Mouse (Mus musculus): ENCODE measurements around the gene Plekhg6. TPM values are rescaled to one million over a fixed set of nuclear protein-coding genes. Genes with fewer than 3 reads are reported as not detected.

The Plekhg6 gene
- total RNA-seq, 2 experiments from 2014 or later: not detected

DNA sequence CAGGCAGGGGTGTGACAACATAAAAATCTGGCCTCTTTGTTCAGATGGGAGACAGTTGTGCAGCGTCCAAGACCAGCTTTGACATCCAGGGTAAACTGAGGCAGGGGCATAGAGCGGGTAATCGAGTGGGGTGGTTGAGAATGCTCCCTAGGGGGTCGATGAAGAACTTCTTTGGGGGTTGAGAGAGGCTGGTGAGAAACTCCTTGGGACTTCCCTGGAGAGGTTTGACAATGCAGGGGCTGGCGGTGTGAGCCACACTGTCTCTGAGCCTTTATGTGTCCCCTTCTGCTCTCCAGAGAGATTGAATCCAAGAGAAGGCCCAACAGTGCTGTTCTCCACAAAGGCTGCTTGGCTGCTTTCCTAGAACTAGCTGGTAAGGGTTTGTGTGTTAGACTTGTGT is 9.3 kb upstream of the Plekhg6 start:
- ATAC-seq (replicated peaks; ENCODE audit: low FRiP score, poor library complexity, severe bottlenecking): no peak

DNA sequence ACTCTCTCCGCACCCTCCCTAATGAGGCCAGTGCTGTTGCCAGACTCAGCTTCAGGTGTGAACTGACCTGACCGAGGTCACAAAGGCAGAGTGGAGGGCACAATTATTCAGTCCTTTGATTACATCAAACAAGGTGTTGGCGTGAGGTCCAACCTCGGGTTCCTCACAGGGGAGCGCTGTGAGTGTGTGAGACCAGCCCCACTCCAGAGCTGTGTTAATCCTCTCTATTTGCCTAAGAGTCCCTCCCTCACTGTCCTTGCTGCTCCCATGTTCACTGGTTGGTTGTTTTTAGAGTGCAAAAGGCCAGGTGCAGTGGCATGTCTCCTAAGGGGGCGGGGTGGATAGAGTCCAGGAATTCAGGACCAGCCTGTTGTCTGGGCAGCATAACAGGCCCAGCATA is 5.5 kb upstream of the Plekhg6 start:
- ATAC-seq (replicated peaks; ENCODE audit: low FRiP score, poor library complexity, severe bottlenecking): no peak

DNA sequence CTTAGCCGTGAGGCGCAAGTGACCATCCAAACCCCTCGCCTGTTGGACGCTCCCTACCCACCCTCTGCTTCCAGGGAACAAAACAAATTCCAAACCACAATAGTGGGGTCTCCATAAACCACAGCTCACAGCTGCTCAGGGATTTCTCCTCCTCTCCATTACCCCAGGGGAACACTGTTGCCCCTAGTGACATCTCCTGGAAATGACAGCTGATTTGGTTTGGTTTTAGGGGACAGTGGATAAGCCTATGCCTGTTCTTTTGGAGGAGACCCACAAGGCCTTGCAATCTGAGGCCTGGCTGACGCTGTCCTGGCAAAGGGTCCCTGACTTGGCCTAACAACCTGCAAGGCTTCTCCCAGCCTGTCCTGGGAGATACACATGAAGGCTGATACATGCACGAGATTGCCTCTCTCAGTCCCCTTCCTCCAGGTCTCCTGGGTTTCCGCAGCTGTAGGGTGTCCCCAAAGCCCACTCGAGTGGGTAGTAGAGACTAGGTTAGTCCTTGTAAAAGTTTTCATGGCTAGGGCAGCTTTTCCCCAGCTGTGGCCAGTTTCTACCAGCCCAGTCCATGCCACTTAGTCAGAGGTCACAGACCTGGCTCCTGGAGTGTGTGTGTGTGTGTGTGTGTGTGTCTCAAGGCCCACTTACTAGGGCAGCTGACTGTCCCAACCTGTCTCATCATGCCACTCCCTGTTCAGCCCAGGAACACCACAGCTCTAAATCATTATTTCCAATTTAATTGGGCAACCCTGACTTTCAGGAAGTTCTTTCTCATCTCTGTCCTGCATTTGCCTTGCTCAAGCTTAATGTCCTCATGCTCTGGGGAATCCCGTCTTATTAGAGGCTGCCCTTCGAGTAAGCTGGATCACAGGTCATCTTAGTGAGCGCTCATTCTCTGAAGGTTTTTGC is 4.7 kb upstream of the Plekhg6 start:
- ATAC-seq (replicated peaks; ENCODE audit: low FRiP score, poor library complexity, severe bottlenecking): no peak

DNA sequence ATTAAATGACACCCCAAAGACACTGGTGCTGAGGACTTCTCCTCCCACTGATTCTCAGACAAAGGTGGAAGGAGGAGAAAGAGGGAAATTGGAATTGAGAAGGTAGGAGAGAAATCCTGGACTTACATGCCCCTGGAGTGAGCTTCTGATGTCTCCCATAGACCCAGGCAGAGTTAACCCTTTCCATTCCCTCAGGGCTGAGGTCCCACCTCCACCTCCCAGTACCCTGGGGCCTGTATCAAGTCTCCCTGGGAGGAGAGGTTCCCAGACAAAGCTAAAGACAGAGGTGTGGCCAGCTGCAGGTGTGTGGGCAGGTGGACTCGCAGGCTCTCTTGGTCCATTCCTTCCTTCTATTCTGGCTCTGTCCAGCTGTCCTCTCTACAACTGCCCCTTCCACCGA is 1.4 kb upstream of the Plekhg6 start:
- ATAC-seq (replicated peaks; ENCODE audit: low FRiP score, poor library complexity, severe bottlenecking): no peak

DNA sequence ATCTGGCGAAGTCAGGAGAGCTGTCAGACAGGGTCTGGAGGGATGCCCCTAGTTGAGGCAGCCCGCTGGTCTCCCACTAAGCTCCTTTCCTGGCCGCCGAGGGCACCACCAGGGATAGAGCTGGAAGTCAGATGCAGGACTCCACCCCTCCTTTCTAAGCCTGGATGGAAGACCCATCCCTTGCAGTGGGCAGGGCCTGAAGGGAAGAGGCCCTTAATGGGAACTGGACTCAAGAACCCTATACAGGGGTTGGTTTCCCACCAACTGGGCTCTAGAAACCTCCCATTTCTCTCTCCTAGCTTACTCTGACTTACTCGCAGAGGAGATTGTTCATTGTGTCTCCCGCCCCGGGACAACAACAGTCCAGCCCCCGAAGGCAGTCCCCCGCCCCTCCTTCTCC is 812 bp downstream of the Plekhg6 start:
- ATAC-seq (replicated peaks; ENCODE audit: low FRiP score, poor library complexity, severe bottlenecking): no peak

DNA sequence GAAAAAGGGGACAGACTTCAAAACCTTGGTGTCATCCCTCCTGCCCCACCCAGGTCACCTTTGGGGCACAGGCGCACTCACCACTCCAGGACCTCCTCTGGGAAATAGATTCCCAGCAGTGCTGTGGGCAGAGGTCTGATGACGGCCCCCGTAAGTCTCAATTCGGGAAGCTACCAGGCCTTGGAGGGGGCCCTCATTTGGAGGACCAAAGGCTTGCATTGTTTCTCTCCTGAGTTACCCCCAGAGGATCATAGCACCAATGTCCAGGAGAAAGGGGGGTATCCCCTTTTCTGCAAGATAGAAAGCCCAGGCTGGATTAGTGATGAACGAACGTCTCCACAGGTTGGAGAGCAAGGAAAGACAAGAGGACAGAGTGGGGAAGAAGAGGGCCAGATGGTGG is 2.0 kb downstream of the Plekhg6 start:
- no peak for ATAC-seq (replicated peaks; ENCODE audit: low FRiP score, poor library complexity, severe bottlenecking)

DNA sequence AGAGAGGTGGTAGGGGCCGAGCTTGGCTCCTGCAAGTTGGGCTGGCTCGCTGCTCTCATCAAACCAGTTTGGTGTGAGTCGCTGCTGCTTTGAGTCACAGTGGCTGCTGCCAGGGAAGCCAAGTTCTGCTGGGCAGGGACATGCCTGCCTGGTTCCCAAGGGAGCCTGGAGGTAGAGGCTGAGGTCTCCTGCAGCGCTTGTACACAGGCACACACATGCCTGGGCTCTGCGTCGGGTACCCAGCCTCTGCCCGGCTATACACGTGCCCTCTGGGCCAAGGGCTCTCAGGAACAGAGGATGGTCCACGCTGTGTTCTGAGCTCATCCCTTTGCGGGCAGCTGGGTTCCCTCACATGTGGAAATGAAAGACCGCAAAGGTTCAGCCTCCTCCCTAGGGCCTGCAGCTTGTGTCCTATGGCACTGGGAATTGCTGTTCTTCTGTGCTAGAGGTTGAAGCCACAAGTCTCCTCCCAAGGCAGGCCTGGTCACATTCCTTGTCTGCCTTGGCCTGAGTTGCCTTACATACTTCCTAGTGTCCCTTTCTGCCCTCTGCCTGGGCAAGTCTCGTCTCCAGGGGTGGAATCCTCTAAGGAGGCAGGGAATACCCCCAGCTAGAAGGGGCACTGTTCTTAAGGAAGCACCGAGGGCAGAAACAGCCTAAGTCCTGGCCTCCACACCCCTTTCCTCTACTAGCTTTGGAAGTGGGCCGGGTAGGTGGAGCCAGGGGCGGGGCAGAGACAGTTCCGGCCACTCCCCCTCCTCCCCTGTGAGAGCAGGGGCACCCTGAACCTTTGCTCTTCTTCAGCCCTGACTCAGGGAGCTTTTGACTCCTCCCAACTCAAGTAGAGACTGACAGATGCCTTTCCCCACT is 2.8 kb downstream of the Plekhg6 start:
- no peak for ATAC-seq (replicated peaks; ENCODE audit: low FRiP score, poor library complexity, severe bottlenecking)

DNA sequence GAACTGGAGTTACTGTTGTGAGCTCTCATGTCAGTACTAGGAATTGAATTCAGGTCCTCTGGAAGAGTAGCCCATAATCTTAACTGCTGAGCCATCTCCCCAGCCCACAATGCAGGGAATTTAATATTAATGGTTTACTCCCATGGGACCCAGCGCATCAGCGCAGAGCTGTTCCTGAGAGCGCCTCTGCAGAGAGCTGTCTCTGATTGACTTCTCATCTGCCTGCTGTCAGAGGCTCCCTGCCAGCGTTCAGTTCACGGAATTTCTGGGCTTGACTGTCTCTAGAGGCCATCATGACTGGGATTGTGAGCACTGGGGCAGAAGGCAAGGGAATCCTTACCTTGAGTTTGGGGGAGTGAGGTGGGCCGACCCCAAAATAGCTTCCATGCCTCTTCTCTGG is 3.6 kb downstream of the Plekhg6 start:
- ATAC-seq (replicated peaks; ENCODE audit: low FRiP score, poor library complexity, severe bottlenecking): no peak

DNA sequence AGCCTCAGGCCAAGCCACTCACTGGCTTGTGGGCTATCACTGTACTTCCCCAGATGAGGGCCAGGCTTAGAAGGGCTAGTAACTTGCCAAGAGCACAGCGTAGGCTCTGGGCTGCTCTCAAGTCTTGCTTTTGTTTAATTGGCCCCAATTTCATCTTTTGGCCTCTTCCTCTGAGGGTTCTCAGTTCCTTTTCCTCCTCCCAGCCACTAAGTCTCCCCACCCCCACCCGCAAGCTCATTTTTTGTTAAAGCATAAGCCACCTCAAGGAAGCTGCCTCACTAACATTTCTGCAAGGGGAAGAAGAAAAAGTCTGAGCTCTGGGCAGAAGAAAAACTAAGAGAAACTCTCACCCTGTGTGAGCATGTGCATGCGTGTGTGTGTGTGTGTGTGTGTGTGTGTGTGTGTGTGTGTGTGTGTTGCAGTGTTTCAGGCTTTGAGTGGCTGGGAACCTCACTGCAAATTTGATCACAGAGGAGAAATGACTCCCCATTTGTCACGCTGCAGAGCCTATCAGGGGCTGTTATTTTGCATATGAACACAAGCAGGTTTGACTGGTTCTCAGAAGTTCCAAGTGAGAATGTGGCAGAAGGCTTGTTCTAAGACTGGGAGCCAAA is 12.7 kb downstream of the Plekhg6 start:
- no peak for ATAC-seq (replicated peaks; ENCODE audit: low FRiP score, poor library complexity, severe bottlenecking)

DNA sequence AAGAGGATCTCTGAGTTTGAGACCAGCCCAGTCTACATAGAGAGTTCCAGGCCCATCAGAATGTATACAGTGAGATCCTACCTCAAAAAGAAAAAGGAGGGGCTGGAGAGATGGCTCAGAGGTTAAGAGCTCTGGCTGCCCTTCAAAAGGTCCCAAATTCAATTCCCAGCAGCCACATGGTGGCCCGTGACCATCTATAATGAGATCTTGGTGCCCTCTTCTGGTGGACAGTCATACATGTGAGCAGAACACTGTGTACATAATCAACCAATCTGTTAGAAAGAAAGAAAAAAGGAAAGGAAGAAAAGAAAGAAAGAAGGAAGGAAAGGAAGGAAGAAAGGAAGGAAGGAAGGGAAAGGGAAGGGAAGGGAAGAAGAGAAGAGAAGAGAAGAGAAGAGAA is 14.5 kb downstream of the Plekhg6 start:
- no peak for ATAC-seq (replicated peaks; ENCODE audit: low FRiP score, poor library complexity, severe bottlenecking)

DNA sequence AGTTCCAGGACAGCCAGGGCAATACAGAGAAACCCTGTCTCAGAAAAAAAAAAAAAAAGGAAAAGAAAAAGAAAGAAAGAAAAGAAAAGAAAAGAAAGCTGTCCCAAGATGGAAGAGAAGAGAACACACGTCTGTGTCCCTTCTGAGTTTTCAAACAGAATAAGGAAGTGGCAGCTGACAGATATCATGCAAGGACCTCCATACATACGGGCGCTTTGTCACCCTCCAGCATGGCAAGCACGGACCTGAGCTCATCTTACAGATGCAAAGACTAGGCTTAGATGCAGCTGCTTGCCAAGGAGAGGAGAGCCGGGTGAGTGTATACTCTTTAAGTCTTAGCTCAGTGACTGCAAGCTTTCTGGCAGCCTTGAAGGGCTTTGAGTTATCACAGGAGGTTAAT is 15.1 kb downstream of the Plekhg6 start:
- ATAC-seq (replicated peaks; ENCODE audit: low FRiP score, poor library complexity, severe bottlenecking): no peak

DNA sequence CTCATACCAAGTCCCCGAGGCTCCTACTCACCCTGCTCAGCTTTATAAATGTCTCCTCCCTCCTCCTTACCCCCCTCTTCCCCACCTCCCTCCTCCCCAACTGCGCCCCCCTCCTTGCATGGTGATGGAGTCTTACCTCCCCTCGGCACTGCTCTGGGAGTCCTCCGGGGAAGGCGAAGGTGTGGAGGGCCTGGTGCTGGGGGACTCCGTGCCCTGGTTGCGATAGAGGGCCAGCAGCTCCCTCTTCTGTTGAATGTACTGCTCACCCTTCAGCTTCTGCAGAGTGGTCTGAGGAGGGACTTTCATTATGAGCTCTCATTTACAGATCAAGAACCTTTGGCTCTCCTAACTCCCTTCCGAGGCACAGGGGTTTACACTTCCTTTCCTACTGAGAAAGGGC is 16.1 kb downstream of the Plekhg6 start:
- no peak for ATAC-seq (replicated peaks; ENCODE audit: low FRiP score, poor library complexity, severe bottlenecking)

DNA sequence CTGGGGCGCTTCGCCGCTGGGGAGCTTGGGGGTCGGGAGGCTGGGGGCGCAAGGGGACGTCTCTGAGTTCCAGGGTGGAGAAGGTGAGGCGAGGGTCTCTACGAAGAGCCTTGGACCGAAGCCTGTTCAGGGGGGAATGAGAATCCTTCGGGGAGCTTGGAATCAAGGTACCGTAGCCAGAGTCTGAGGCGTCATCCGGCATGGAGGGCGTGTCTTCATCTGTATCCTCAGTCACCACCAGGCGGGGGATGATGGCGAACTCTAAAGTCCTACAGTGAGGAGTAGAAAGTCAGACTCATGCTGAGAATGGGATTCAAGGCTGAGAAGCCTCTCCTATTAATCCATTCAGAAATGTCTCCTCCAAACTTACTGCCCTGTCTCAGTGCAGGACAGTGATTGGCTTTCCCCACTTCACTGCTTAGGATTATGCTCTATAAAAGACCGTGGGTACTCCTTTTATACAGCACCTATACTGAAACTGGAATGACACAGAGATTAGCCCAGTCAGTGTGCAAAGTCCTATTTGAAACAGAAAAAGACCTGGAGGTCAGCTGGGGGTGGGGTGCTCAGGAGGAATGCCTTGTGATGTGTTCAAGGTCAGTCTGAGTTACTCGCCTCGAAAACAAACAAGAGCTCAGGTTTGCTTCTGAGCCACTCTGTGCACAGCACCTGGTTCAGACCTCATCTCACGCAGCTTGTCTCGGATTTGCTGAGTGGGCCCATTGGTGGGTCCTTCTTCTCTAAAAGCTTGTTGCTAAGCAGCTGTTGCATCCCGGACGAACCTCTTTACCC is 16.9 kb downstream of the Plekhg6 start:
- ATAC-seq (replicated peaks; ENCODE audit: low FRiP score, poor library complexity, severe bottlenecking): no peak

DNA sequence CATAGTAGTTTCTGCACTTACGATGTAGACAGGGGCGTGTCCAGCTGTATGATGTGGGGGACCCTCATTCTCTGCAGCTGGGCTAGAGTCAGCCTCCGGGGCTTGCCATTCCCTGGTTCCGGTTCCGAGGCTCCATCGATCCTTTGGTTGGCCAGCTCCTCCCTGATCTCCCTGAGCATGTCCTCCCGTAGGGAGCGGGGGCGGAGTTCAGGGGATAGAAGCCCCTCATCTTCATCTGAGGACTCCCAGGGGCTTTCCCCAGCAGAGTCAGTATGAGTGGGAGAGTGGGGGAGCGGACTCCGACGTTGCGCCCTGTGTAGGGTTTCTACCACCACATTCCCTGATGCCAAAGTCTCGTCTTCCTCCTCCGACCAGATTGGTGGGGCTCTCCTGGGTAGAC is 17.6 kb downstream of the Plekhg6 start:
- ATAC-seq (replicated peaks; ENCODE audit: low FRiP score, poor library complexity, severe bottlenecking): no peak

DNA sequence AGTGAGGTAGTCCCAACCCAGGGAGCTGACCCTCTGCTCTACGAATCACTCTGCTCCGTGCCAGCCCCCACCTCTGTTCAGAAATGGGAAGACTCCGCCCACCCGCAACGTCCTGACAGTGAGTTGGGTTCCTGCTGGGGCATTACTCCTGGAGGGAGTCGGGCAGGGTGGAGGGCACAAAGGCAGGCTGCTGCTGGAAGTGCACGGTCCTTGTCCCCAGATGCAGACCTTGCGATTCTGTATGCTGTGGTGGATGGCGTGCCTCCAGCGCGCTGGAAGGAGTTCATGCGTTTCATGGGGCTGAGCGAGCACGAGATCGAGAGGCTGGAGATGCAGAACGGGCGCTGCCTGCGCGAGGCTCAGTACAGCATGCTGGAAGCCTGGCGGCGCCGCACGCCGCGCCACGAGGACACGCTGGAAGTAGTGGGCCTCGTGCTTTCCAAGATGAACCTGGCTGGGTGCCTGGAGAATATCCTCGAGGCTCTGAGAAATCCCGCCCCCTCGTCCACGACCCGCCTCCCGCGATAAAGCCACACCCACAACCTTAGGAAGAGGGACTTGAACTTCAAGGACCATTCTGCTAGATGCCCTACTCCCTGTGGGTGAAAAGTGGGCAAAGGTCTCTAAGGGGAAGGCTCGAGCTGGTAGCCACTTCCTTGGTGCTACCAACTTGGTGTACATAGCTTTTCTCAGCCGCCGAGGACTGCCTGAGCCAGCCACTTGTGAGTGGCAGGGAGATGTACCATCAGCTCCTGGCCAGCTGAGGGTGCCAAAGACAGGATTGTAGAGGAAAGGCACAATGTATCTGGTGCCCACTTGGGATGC is 18.9 kb downstream of the Plekhg6 start:
- ATAC-seq (replicated peaks; ENCODE audit: low FRiP score, poor library complexity, severe bottlenecking): no peak

DNA sequence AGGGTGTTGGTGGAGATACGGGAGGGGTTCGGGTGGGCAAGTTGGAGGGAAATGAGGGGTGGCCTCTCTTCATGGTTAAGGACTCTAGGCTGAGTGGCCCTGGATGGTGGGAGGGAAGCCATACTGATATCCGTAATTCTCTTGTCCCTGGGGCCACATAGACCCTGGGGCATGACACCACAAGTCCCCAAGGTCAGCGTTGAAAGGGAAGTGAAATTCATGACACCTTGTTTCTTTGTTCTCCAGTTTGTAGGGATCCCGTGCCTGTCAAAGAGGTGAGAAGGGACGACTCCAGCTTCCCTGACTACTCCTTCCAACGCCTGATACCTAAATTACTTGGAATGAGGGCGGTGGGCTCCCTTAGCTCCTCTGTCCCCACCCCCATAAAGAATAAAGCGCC is 19.7 kb downstream of the Plekhg6 start:
- no peak for ATAC-seq (replicated peaks; ENCODE audit: low FRiP score, poor library complexity, severe bottlenecking)

DNA sequence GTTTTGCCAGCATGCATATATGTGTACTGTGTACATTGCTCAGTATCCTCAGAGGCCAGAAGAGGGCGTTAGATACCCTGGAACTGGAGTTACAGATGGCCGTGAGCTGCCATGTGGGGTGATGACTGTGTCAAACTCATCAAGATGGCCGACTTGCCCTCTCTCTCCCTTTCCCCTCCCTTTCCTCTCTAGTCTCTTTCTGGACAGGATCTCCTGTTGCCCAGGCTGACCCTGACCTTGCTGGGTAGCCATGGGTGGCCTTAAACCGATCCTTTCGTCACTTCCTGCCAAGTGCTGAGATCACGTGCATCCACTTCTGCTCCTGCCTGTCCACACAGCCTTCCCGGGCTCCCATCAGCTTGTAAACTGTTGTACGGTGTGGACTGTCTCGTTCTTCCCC is 20.6 kb downstream of the Plekhg6 start:
- ATAC-seq (replicated peaks; ENCODE audit: low FRiP score, poor library complexity, severe bottlenecking): no peak

DNA sequence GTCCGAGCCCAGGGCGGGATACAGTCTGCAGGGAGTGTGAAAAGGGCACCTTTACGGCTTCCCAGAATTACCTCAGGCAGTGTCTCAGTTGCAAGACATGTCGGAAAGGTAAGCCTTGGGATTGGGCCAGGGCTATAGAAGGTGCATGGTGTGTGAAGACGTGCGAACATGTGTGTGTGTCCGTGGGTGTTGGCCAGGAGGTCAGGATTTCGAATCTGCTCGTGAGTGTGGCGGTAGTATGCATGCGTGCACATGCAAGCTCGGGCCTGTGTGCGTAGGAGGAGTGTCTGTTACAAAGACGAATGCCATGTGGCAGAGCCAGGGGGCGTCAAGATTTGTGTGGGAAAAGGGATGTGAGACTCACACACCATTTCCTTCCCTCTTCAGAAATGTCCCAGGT is 23.3 kb downstream of the Plekhg6 start:
- no peak for ATAC-seq (replicated peaks; ENCODE audit: low FRiP score, poor library complexity, severe bottlenecking)

DNA sequence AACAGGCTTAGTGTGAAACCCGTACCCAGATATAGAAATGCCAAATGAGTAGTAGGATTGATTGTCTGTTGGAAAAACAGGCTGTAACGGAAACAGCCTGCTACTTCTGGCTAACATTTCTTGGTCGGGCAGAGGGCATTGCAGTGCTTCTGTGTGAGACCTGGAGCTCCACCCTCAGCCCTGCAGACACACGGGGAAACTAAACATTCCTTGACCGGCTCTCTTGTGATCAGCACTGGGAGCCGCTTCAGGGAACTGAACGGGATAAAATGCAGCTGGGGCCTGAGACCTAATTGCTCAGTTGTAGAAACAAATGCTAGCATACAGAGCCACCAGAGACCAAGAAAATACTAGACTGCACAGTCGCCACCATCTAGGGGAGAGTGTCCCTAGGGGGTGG is 24.3 kb downstream of the Plekhg6 start:
- no peak for ATAC-seq (replicated peaks; ENCODE audit: low FRiP score, poor library complexity, severe bottlenecking)
